Mouse (Mus musculus): ENCODE results near the gene Cox8b. TPM values are rescaled to one million over a fixed set of nuclear protein-coding genes. Genes with fewer than 3 reads are reported as not detected.
A peak's percentile ranks its signal among the peaks of the same experiment; 100 is the strongest.

Gene Cox8b
- total and polyA plus RNA-seq, 3 experiments = not detected

- H3K27ac ChIP-seq (ENCODE audit: insufficient read depth, low read depth) = no peak overlapping the region
- peak overlapping the region in 1 of 3 experiments; percentile 49 for H3K4me3 ChIP-seq (replicated peaks in 1 of 3; ENCODE audit: low read depth in 2 of 3, low read length in 2 of 3, poor library complexity in 1 of 3)
- H3K79me2 ChIP-seq (replicated peaks; ENCODE audit: control insufficient read depth, extremely low read depth, insufficient read depth, poor library complexity, severe bottlenecking) = no peaks in the 10 kb centered on the region
- dilution Hi-C loops (cut with MboI; ENCODE audit: extremely low pct_ligation_motif_present, extremely low pct_unique_long_range_greater_than_20kb, low sequenced_read_pairs) = no loop called here
- H3K4me2 ChIP-seq (ENCODE audit: insufficient read depth, low read depth, poor library complexity, severe bottlenecking) = peak overlapping the region; percentile 77
- H3K36me3 ChIP-seq (replicated peaks in 1 of 2; ENCODE audit: control insufficient read depth in 1 of 2, insufficient read depth in 1 of 2, low read length in 1 of 2) = no peaks in the 10 kb centered on the region
- H3K9ac ChIP-seq (ENCODE audit: insufficient read depth, low read depth) = no peak overlapping the region
- peaks cover 19% of the 10 kb centered on the region for H3K27me3 ChIP-seq (replicated peaks)
- TF ChIP-seq PAX5 (IDR thresholded peaks at IDR 0.05; ENCODE audit: low read length) = no peak
- TF ChIP-seq MAFK (IDR thresholded peaks at IDR 0.05; ENCODE audit: insufficient replicate concordance, low read length) = no peak
- TF ChIP-seq JUN (IDR thresholded peaks at IDR 0.05; ENCODE audit: insufficient read depth, low read depth, low read length) = no peak
- no peak for TF ChIP-seq CHD2 (IDR thresholded peaks at IDR 0.05; ENCODE audit: low read length)
- no peak for TF ChIP-seq ZKSCAN1 (IDR thresholded peaks at IDR 0.05; ENCODE audit: borderline replicate concordance, low read depth, low read length)
- TF ChIP-seq MAX (IDR thresholded peaks at IDR 0.05; ENCODE audit: low read length) = peak; percentile 69
- TF ChIP-seq RAD21 (IDR thresholded peaks at IDR 0.05; ENCODE audit: low read depth, low read length) = no peak
- peak; percentile 46 for TF ChIP-seq ELF1 (IDR thresholded peaks at IDR 0.05; ENCODE audit: low read depth, low read length)
- TF ChIP-seq ZNF384 (IDR thresholded peaks at IDR 0.05; ENCODE audit: low read depth, low read length) = no peak
- TF ChIP-seq HCFC1 (IDR thresholded peaks at IDR 0.05; ENCODE audit: low read depth, low read length) = no peak
- peak; percentile 59 for TF ChIP-seq BHLHE40 (IDR thresholded peaks at IDR 0.05; ENCODE audit: low read depth, low read length)
- no peak for TF ChIP-seq KAT2A (IDR thresholded peaks at IDR 0.05; ENCODE audit: insufficient replicate concordance, low read length)
- no peak for TF ChIP-seq JUND (conservative IDR thresholded peaks at IDR 0.05; ENCODE audit: low read depth, low read length)
- TF ChIP-seq TBP (conservative IDR thresholded peaks at IDR 0.05; ENCODE audit: low read depth, low read length) = no peak
- no peak for TF ChIP-seq MXI1 (IDR thresholded peaks at IDR 0.05; ENCODE audit: low read depth, low read length)
- TF ChIP-seq CHD1 (IDR thresholded peaks at IDR 0.05; ENCODE audit: low read depth, low read length) = no peak
- no peak for TF ChIP-seq NELFE (IDR thresholded peaks at IDR 0.05; ENCODE audit: low read depth, low read length)
- peak; percentile 61; the same call in 1 of the 2 replicates for TF ChIP-seq MYC (IDR thresholded peaks at IDR 0.05; ENCODE audit: low read depth, low read length)
- TF ChIP-seq SIN3A (IDR thresholded peaks at IDR 0.05; ENCODE audit: low read length) = 0 out of 2 replicates have a peak, but pooled peaks have one; percentile 39
- TF ChIP-seq SMC3 (IDR thresholded peaks at IDR 0.05; ENCODE audit: low read depth, low read length) = no peak
- no peak for DNase-seq (ENCODE audit: extremely low read depth)
- peaks cover 2% of the 10 kb centered on the region for H3K9me3 ChIP-seq (replicated peaks; ENCODE audit: low read length)
- in situ Hi-C loops (cut with MboI; ENCODE audit: low pct_ligation_motif_present, low pct_unique_long_range_greater_than_20kb, low sequenced_read_pairs) = no loop called here
- H3K4me1 ChIP-seq (ENCODE audit: control insufficient read depth in 1 of 2, insufficient read depth in 2 of 2) = peaks cover 8% of the 10 kb centered on the region in 2 experiments; a peak in 3 of 4 replicates
These were observed 22.3 kb upstream of the Cox8b start for GRCm38 (mm10) chr7:140922398-140923069.

Measured in CH12.LX (cell line).